Mouse (Mus musculus) heart, embryonic 11.5 days (tissue): ENCODE results near the gene Chpf2. TPM values are rescaled to one million over a fixed set of nuclear protein-coding genes. Genes with fewer than 3 reads are reported as not detected.
A peak's percentile ranks its signal among the peaks of the same experiment; 100 is the strongest.

Experiments used
- ATAC-seq: fragments of 200-750 bp; cut with Nextera tagmentation; replicated peaks from 2 replicates; pipeline ENCODE4 v1.8.0; 2017; ENCODE audit warnings: moderate library complexity; ENCODE audit not compliant: insufficient number of reproducible peaks, low FRiP score, low TSS enrichment
- H3K27ac ChIP-seq: fragments of 300-500 bp; sonication (generic); 2 replicates; pipeline ENCODE4 v1.5.1; 2014; ENCODE audit warnings: mild to moderate bottlenecking, low read depth, low read length
- H3K27me3 ChIP-seq: fragments of 300-500 bp; sonication (generic); 2 replicates; pipeline ENCODE4 v1.6.1; 2014; ENCODE audit warnings: mild to moderate bottlenecking, low read length, mixed read lengths; ENCODE audit not compliant: control insufficient read depth, insufficient read depth
- H3K36me3 ChIP-seq: fragments of 300-500 bp; sonication (generic); 2 replicates; pipeline ENCODE4 v1.6.1; 2014; ENCODE audit warnings: mild to moderate bottlenecking, low read length, moderate library complexity, mixed read lengths; ENCODE audit not compliant: control insufficient read depth, insufficient read depth
- H3K4me1 ChIP-seq: fragments of 300-500 bp; sonication (generic); 2 replicates; pipeline ENCODE4 v1.6.1; 2014; ENCODE audit warnings: low read length; ENCODE audit not compliant: control insufficient read depth, insufficient read depth
- H3K4me2 ChIP-seq: fragments of 300-500 bp; sonication (generic); 2 replicates; pipeline ENCODE4 v1.6.1; 2014; ENCODE audit warnings: mild to moderate bottlenecking, moderate library complexity
- H3K4me3 ChIP-seq: fragments of 300-500 bp; sonication (generic); 2 replicates; pipeline ENCODE4 v1.5.1; 2014; ENCODE audit warnings: low read depth, low read length
- H3K9ac ChIP-seq: fragments of 300-500 bp; sonication (generic); 2 replicates; pipeline ENCODE4 v1.6.1; 2014; ENCODE audit warnings: mild to moderate bottlenecking, low read depth, low read length, moderate library complexity
- H3K9me3 ChIP-seq: fragments of 300-500 bp; sonication (generic); replicated peaks from 2 replicates; pipeline ENCODE4 v1.6.1; 2016; ENCODE audit warnings: low read length; ENCODE audit not compliant: control insufficient read depth
- WGBS: fragments of 180-500 bp; shearing (Covaris S2); extraction: QIAGEN DNeasy Blood & Tissue Kit; methylation state at CpG from one replicate; pipeline ENCODE4 v1.1.7; 2014; ENCODE audit not compliant: insufficient replicate concordance; 5-methylcytosine and 5-hydroxymethylcytosine counted together
- polyA plus RNA-seq: library from polyadenylated mRNA; unstranded; fragments of >200 nt; fragmentation: Nextera tagmentation; extraction: Ambion mirVana; gene quantifications from 2 replicates; pipeline ENCODE4 v1.2.1, GENCODE M21; 2014

Gene Chpf2
- polyA plus RNA-seq, 1 experiment from 2014 or later: 8.1 TPM

- Histone ChIP-seq H3K9me3 (no peaks in the 10 kb centered on the region), H3K36me3 (peaks cover 40% of the 10 kb centered on the region), H3K4me2 (no peak overlapping the region), H3K27me3 (no peaks in the 10 kb centered on the region), H3K9ac (no peak overlapping the region), H3K4me3 (no peak overlapping the region), H3K4me1 (peaks cover 38% of the 10 kb centered on the region), H3K27ac (no peak overlapping the region)
- no peak for ATAC-seq
- 88% methylated on average over 5 of the region's 5 CpGs for WGBS
Measured at GRCm38 (mm10) chr5:24595261-24595660, 8.7 kb downstream of the Chpf2 start.

GRCm38 (mm10) chr5:24595786-24596380, 9.3 kb downstream of the Chpf2 start:
- peaks cover 39% of the 10 kb centered on the region for H3K36me3 ChIP-seq
- H3K9me3 ChIP-seq: no peaks in the 10 kb centered on the region
- no peak for ATAC-seq
- 0 out of 2 replicates have a peak overlapping the region, but pooled peaks have one; percentile 4 for H3K9ac ChIP-seq
- H3K4me2 ChIP-seq: no peak overlapping the region
- H3K27ac ChIP-seq: no peak overlapping the region
- H3K4me1 ChIP-seq: peaks cover 43% of the 10 kb centered on the region
- H3K27me3 ChIP-seq: no peaks in the 10 kb centered on the region
- H3K4me3 ChIP-seq: no peak overlapping the region
- 78% methylated on average over 14 of the region's 14 CpGs for WGBS

DNA sequence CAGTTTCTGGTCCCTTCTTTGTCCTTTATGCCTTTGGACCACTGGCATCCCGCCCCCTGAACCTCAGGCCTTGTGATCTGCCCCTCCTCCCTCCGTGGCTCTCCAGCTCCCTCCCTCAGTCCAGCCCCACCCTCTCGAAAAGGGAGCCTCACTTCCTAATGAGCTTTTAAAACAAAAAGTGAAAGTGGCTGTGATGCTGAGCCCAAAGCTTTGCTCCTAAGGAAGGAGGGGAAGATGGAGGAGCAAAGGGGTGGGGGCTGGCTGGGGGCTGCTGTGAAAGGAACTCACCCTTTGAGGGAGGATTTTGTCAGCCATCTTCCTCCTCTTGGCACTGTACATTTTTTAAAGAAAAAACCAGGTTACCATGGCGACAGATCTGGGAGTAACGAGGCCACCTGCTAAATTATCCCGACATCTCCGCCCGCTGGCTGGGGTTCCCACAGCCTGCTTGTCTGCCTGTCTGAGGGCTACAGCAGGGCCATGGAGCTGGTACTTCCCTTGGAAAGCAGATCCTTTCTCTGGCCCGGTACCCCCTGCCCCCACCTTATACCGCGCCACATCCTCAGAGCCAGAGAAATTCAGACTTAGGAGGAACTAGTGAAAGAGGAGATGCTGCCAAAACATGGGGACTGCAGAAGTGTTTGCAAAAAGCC, 10.1 kb downstream of the Chpf2 start:
- WGBS: 53% methylated on average over 11 of the region's 11 CpGs
- Histone ChIP-seq H3K9ac (no peak overlapping the region), H3K9me3 (no peaks in the 10 kb centered on the region), H3K4me3 (no peak overlapping the region), H3K4me1 (peaks cover 39% of the 10 kb centered on the region), H3K4me2 (no peak overlapping the region), H3K27me3 (no peaks in the 10 kb centered on the region), H3K27ac (no peak overlapping the region), H3K36me3 (peaks cover 32% of the 10 kb centered on the region)
- ATAC-seq: no peak

- WGBS: 70% methylated on average over 2 of the region's 2 CpGs
- H3K9me3 ChIP-seq: no peaks in the 10 kb centered on the region
- H3K27me3 ChIP-seq: no peaks in the 10 kb centered on the region; the same call in 1 of the 2 replicates
- H3K4me2 ChIP-seq: no peak overlapping the region
- no peak overlapping the region for H3K4me3 ChIP-seq
- H3K27ac ChIP-seq: no peak overlapping the region
- peaks cover 27% of the 10 kb centered on the region for H3K36me3 ChIP-seq
- H3K9ac ChIP-seq: no peak overlapping the region
- peaks cover 34% of the 10 kb centered on the region for H3K4me1 ChIP-seq
- ATAC-seq: no peak
Measured at GRCm38 (mm10) chr5:24597221-24597728, 10.7 kb downstream of the Chpf2 start.

DNA sequence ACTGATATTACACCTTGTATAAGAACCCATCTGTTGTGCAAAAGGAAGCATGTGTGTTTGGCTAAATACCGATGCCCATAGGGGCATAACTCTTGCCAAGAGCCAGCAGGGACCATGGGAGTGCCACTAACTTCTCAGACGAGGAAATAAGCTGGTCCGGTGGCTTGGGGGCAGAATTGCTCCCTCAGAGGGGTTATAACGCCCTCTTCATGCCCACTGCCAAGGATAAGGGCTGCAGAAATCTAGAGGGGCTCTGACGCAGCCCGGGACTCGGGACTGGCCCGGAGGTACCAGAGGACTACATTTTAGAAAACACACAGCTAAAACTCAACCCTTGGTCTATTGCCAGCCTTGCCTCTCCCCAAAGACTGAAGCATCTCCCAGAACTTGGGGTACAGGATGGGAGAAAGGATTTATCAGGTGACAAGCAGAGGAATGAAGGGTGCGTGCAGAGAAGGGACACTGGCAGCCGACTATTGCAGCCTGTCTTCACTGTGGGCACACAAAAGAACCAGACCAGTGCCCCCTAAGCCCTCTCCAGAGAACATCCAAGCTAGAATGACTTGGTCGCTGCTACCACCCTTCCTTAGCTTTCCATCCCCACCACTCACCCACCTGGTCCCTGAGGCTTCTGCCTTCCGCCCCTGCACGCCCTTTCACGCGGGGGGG, 11.5 kb downstream of the Chpf2 start:
- H3K27me3 ChIP-seq: no peaks in the 10 kb centered on the region; the same call in 1 of the 2 replicates
- H3K9me3 ChIP-seq: no peaks in the 10 kb centered on the region
- peaks cover 33% of the 10 kb centered on the region for H3K4me1 ChIP-seq
- H3K4me3 ChIP-seq: peak overlapping the region; percentile 43
- WGBS: 30% methylated on average over 15 of the region's 15 CpGs
- peak overlapping the region; percentile 61 for H3K9ac ChIP-seq
- H3K4me2 ChIP-seq: peak overlapping the region; percentile 69
- no peak for ATAC-seq
- H3K27ac ChIP-seq: peak overlapping the region; percentile 1; the same call in 1 of the 2 replicates
- H3K36me3 ChIP-seq: peaks cover 21% of the 10 kb centered on the region

DNA sequence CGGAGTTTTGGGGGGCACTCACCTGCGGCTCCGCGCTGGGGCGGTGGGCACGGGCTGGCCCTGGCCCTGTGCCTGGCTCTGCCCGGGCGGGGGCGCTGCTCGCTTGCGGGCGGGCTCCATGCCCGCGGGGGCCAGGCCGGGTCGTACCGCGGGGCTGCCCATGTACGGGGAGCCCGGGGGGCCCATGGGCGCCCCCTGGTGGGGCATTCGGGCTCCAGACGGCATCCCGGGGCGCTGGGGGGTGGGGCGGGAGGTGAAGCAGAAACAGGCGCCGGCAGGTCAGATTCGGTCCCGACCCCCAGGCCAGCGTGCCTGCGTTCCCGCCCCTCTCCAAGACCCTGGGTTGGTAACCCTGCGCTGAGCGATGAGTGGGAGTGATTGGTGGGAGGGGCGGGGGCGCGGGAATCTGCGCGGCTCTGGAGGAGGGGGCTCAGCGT, 12.0 kb downstream of the Chpf2 start:
- Histone ChIP-seq H3K4me1 (peaks cover 37% of the 10 kb centered on the region), H3K9ac (peak overlapping the region; percentile 61), H3K27ac (peak overlapping the region; percentile 10; the same call in 1 of the 2 replicates), H3K4me2 (peak overlapping the region; percentile 69), H3K9me3 (no peaks in the 10 kb centered on the region), H3K36me3 (peaks cover 16% of the 10 kb centered on the region), H3K4me3 (peak overlapping the region; percentile 43), H3K27me3 (no peaks in the 10 kb centered on the region; the same call in 1 of the 2 replicates)
- ATAC-seq: peak; percentile 12; the same call in 1 of the 2 replicates
- under 1% methylated on average over 41 of the region's 41 CpGs for WGBS

DNA sequence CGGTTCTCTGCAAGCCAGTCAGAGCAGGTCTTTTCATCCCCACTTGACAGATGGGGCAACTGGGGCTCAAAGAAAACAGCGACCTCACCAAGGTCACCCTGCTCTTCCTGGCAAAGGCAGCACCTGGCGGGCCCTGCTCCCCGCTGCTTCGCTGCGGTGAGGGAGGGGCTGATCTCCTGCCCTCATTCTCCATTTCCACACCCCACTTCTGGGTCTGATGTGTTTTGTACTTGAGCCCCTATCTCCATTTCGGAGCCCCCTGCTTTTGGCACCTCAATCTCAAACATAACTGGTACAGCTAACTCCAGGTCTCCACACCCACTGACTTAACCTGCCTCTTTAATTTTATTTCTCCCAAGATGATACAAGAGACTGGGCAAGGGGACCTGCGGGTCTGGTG, 12.6 kb downstream of the Chpf2 start:
- no peak for ATAC-seq
- Histone ChIP-seq H3K27me3 (no peaks in the 10 kb centered on the region; the same call in 1 of the 2 replicates), H3K4me3 (peak overlapping the region; percentile 43), H3K27ac (0 out of 2 replicates have a peak overlapping the region, but pooled peaks have one; percentile 10), H3K9ac (peak overlapping the region; percentile 61; the same call in 1 of the 2 replicates), H3K9me3 (no peaks in the 10 kb centered on the region), H3K36me3 (peaks cover 14% of the 10 kb centered on the region), H3K4me2 (peak overlapping the region; percentile 69), H3K4me1 (peaks cover 43% of the 10 kb centered on the region)
- 10% methylated on average over 8 of the region's 8 CpGs for WGBS

DNA sequence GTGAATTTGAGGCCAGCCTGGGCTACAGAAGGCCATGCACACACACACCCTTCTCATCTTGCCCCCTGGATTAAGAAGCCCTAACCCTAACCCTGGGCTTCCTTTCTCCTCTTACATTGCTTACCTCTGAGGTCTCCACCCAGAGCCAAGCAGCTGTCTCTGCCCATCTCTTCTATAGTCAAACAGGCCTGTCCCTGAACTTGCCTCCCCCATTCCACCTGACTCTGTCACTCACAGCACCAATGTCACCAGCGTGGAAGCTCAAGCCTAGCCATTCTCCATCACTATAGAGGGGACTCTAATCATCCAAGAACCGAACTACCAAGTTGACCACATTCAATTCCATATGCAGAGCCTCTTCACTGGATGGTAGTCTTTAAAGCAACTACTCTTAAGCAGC, 13.7 kb downstream of the Chpf2 start:
- Histone ChIP-seq H3K27ac (0 out of 2 replicates have a peak overlapping the region, but pooled peaks have one; percentile 25), H3K4me2 (peak overlapping the region; percentile 94), H3K9ac (peak overlapping the region; percentile 91; the same call in 1 of the 2 replicates)

More for the DNA sequence above, 13.7 kb downstream of the Chpf2 start:
- H3K4me1 ChIP-seq: peaks cover 46% of the 10 kb centered on the region
- H3K9me3 ChIP-seq: no peaks in the 10 kb centered on the region
- 51% methylated on average over 2 of the region's 2 CpGs for WGBS
- H3K27me3 ChIP-seq: no peaks in the 10 kb centered on the region; the same call in 1 of the 2 replicates
- peaks cover 5% of the 10 kb centered on the region; the same call in 1 of the 2 replicates for H3K36me3 ChIP-seq
- H3K4me3 ChIP-seq: peak overlapping the region; percentile 74
- ATAC-seq: no peak
